Mouse (Mus musculus) frontal cortex, postnatal 25 days (tissue): ENCODE measurements around the gene Nfic.

Experiments
- DNase-seq, 2 experiments: peaks; one replicate each; pipeline ENCODE4 v3.0.0; 2022; ENCODE audit warnings: low spot score in 2 of 2

Nfic gene

GRCm38 (mm10) chr10:81418216-81419070 lies 37.0 kb downstream of the Nfic start:
- no peak for DNase-seq

- no peak for DNase-seq
Observed at GRCm38 (mm10) chr10:81417227-81418215, 37.9 kb downstream of the Nfic start.

- DNase-seq = peak; percentile 59 to 80
Observed at GRCm38 (mm10) chr10:81416581-81417226, 38.7 kb downstream of the Nfic start.

GRCm38 (mm10) chr10:81415549-81416310 lies 39.7 kb downstream of the Nfic start:
- no peak for DNase-seq

- no peak for DNase-seq
Observed at GRCm38 (mm10) chr10:81415146-81415545, 40.3 kb downstream of the Nfic start.

- DNase-seq = no peak
Observed at GRCm38 (mm10) chr10:81414682-81415081, 40.8 kb downstream of the Nfic start.

GRCm38 (mm10) chr10:81413310-81414261 lies 41.8 kb downstream of the Nfic start:
- DNase-seq = peak in 1 of 2 experiments; percentile 81

GRCm38 (mm10) chr10:81412586-81413309 lies 42.7 kb downstream of the Nfic start:
- no peak for DNase-seq

GRCm38 (mm10) chr10:81411471-81412400 lies 43.7 kb downstream of the Nfic start:
- DNase-seq = no peak

- no peak for DNase-seq
Observed at GRCm38 (mm10) chr10:81410981-81411380, 44.5 kb downstream of the Nfic start.

- DNase-seq = no peak
Observed at GRCm38 (mm10) chr10:81410350-81410749, 45.1 kb downstream of the Nfic start.

GRCm38 (mm10) chr10:81409330-81409729 lies 46.1 kb downstream of the Nfic start:
- DNase-seq = no peak

GRCm38 (mm10) chr10:81408871-81409291 lies 46.6 kb downstream of the Nfic start:
- peak in 1 of 2 experiments; percentile 63 for DNase-seq

GRCm38 (mm10) chr10:81408424-81408729 lies 47.1 kb downstream of the Nfic start:
- DNase-seq = no peak

- DNase-seq = peak in 1 of 2 experiments; percentile 54
Observed at GRCm38 (mm10) chr10:81407539-81408423, 47.7 kb downstream of the Nfic start.

GRCm38 (mm10) chr10:81406504-81407440 lies 48.7 kb downstream of the Nfic start:
- no peak for DNase-seq
